Mouse (Mus musculus): ENCODE measurements around the gene Cyp2c23.

- TF ChIP-seq CTCF (IDR thresholded peaks at IDR 0.05; ENCODE audit: low read depth, low read length) (no peak), TAL1 (conservative IDR thresholded peaks at IDR 0.05; ENCODE audit: low read depth, low read length) (no peak), GATA1 (IDR thresholded peaks at IDR 0.05; ENCODE audit: borderline replicate concordance, low read length) (no peak)
These were observed 30.0 kb downstream of the Cyp2c23 start for GRCm38 (mm10) chr19:43998802-43999527.
